Mouse (Mus musculus) E14TG2a.4 (cell line): ENCODE measurements at regions not wholly inside any gene's neighbourhood (a gene's known extent, or its start where the extent isn't known, plus 50 kb on each side); places are given as distances from the start of the nearest gene placed in this dataset.

Experiments used
- CTCF ChIP-seq: conservative IDR thresholded peaks from 2 replicates; pipeline ENCODE4 v1.5.1; 2014; ENCODE audit warnings: low read length
- POU5F1 ChIP-seq: IDR thresholded peaks from 2 replicates; pipeline ENCODE4 v1.6.1; 2014; ENCODE audit warnings: low read length, borderline replicate concordance

DNA sequence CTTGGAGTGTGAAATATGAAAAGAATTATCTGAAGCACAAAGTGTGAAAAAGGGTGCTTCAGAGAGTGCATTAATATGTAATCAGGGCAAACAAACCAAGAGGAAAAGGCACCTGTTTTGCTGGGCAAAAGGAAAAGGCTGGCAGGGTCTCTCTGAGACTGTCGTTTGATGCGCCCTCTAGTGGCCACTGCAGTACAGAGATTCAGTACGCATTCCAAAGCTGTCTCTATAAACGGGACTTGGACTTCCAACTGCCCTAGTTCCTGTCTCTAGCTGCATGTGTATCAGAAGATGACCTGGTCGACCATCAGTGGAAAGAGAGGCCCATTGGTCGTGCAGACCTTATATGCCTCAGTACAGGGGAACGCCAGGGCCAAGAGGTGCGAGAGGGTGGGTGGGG, 58.7 kb upstream of the D16Ertd472e start:
- TF ChIP-seq CTCF (peak; percentile 75), POU5F1 (no peak)
